Mouse (Mus musculus): ENCODE data around the gene Atpaf2. TPM values are rescaled to one million over a fixed set of nuclear protein-coding genes. Genes with fewer than 3 reads are reported as not detected.

Atpaf2 gene
- polyA plus RNA-seq, 1 experiment: 20.3 TPM

DNA sequence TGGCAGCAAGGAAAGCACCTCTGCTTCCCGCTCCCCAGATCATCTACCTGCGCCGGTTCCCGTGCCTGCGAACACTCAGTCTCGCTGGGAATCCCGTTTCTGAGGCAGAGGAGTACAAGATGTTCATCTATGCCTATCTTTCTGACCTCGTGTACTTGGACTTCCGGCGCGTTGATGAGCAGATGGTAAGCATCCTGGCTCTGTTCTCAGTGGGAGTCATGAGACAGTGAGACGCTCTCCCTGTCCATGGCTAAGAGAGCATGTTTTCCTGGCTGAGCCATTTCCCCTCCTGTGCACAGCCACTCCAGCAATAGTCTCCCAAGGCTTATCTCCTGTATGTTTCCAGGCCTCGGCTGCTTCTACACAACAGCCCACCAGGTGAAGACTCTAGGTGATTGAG lies 47.8 kb downstream of the Atpaf2 start:
- Histone ChIP-seq H3K4me1 (ENCODE audit: control insufficient read depth, insufficient read depth, low read length) (no peaks in the 10 kb centered on the region), H3K27ac (ENCODE audit: insufficient read depth, low read depth, low read length) (no peak overlapping the region), H3K4me3 (ENCODE audit: insufficient read depth, low read length) (no peak overlapping the region)
- TF ChIP-seq POLR2A (IDR thresholded peaks at IDR 0.05; ENCODE audit: borderline replicate concordance, low read depth, low read length) (no peak), CTCF (IDR thresholded peaks at IDR 0.05; ENCODE audit: low read depth, low read length) (no peak)

DNA sequence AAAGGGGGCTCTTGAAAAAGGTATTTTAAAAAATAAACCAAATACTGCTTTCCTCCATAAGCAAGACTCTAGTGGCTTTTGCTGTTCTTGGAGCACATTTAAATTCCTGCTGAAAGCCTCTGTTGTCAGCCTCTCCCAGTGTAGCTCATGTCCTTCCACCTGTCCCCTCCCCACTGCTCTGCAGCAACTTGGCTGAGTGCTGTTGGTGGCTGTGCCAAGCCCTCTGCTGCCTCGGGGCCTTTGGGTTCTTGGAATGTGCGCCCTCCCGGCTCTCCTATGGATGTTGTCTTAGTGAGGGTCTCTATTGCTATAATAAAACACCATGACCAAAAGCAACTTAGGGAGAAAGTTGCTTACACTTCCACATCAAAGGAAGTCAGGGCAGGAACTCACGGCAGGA lies 48.8 kb downstream of the Atpaf2 start:
- no peak overlapping the region for H3K27ac ChIP-seq (ENCODE audit: insufficient read depth, low read depth, low read length)
- no peak for TF ChIP-seq CTCF (IDR thresholded peaks at IDR 0.05; ENCODE audit: low read depth, low read length)
- no peak for TF ChIP-seq POLR2A (IDR thresholded peaks at IDR 0.05; ENCODE audit: borderline replicate concordance, low read depth, low read length)
- H3K4me1 ChIP-seq (ENCODE audit: control insufficient read depth, insufficient read depth, low read length): no peaks in the 10 kb centered on the region
- no peak overlapping the region for H3K4me3 ChIP-seq (ENCODE audit: insufficient read depth, low read length)

DNA sequence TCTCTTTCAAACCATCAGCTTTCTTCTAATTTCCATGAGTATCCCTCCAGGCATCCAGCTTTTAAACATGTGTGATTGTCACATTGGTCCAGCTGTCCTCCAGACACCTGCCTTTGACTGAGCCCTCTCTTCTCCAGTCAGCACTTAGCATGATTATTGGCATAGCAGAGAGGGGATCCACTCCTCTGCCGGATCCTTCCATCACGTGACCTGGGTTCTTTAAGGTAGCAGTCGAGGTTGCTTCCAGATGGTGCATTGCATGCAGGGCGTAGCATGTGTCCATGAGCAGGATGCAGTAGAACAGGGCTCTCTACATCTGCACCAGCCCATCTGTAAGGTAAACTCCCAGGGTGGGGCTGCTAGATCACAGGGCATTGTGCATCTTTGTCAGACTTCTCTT lies 49.3 kb downstream of the Atpaf2 start:
- TF ChIP-seq POLR2A (IDR thresholded peaks at IDR 0.05; ENCODE audit: borderline replicate concordance, low read depth, low read length): no peak
- no peak for TF ChIP-seq CTCF (IDR thresholded peaks at IDR 0.05; ENCODE audit: low read depth, low read length)
- no peaks in the 10 kb centered on the region for H3K4me1 ChIP-seq (ENCODE audit: control insufficient read depth, insufficient read depth, low read length)
- H3K4me3 ChIP-seq (ENCODE audit: insufficient read depth, low read length): no peak overlapping the region
- no peak overlapping the region for H3K27ac ChIP-seq (ENCODE audit: insufficient read depth, low read depth, low read length)

DNA sequence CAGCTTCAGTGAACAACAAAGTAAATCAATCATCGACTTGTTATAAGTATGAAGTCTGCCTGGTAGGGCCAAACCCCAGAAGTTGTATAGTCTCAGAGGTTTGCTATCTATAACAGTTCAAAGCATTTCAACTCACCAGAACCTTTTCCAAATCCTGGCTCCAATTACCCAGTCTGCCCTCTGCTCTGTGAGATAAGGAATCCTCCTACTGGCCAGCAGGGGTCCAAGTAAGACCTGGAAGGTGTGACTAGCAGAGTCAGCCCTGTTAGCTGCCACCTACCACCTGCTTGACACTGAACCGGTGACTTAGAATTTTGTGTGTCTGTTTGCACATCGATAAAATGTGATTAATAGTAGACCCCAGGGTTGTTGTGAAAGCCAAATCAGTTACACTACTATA lies 51.0 kb downstream of the Atpaf2 start:
- Histone ChIP-seq H3K4me1 (ENCODE audit: control insufficient read depth, insufficient read depth, low read length) (no peaks in the 10 kb centered on the region), H3K4me3 (ENCODE audit: insufficient read depth, low read length) (no peak overlapping the region), H3K27ac (ENCODE audit: insufficient read depth, low read depth, low read length) (no peak overlapping the region)
- no peak for TF ChIP-seq POLR2A (IDR thresholded peaks at IDR 0.05; ENCODE audit: borderline replicate concordance, low read depth, low read length)
- no peak for TF ChIP-seq CTCF (IDR thresholded peaks at IDR 0.05; ENCODE audit: low read depth, low read length)

DNA sequence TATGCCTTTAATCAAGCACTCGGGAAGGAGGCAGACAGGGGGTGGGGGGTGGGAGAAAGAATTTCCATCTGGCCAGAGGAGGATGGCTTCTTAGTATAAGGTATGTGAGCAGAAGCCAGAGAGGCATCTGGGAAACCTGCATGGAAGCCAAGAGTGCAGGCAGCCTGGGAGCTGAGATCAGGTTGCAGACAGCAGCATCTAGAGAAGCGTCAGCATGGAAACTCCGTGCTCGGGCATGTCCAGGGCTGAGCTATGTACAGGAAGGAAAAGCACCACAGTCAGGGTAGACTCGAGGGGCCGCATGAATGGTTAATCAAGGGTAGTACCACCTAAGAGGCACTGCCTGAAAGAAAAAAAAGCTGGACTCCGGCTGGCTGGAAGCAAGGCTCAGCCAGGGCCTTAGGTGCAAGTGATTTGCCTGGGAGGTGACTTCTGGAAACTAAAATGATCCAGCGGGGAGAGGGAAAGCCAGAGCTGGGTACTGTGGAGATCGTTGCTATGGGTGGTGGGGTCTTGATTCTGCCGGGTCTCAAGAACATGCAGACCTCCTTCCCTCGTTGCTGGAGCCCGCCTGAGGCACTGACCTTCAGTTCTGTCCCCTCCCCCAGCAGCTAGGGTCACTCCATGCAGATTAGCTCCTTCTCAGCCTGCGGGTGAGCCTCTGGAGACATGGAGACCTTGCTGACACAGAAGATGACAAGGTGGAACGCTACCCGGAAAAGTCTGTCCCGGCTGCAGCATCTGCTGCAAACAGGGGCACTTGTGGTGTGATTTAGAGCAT lies 51.8 kb downstream of the Atpaf2 start:
- no peak overlapping the region for H3K4me3 ChIP-seq (ENCODE audit: insufficient read depth, low read length)
- TF ChIP-seq CTCF (IDR thresholded peaks at IDR 0.05; ENCODE audit: low read depth, low read length): no peak
- TF ChIP-seq POLR2A (IDR thresholded peaks at IDR 0.05; ENCODE audit: borderline replicate concordance, low read depth, low read length): no peak
- H3K4me1 ChIP-seq (ENCODE audit: control insufficient read depth, insufficient read depth, low read length): no peaks in the 10 kb centered on the region
- no peak overlapping the region for H3K27ac ChIP-seq (ENCODE audit: insufficient read depth, low read depth, low read length)

DNA sequence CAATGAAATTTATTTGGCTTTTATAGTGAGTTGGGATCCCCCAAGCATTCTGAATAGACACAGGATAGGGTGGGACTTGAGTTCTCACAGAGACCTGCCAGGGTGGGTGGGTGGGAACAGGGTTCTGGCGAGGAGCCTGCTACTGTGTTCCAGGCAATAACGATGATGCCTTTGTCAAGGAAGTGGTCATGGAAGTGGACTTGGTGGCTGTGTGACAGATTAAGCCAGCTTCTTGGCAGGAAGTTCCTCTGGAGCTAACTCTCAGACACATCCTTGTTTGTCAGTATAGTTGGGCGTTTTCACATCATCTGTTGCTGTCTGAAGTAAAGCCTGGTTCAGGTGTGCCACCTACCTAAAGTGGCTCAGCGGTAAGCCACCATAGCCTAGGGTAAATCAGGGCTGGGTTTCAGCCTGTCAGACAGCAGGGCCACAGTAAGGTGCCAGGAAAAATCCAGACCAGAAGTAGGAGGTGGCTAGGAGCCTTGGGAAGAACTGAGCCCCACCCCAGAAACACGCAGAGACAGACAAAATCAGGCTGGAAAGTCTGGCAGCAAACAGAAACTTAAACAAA lies 57.5 kb downstream of the Atpaf2 start:
- TF ChIP-seq POLR2A (IDR thresholded peaks at IDR 0.05; ENCODE audit: borderline replicate concordance, low read depth, low read length) (no peak), CTCF (IDR thresholded peaks at IDR 0.05; ENCODE audit: low read depth, low read length) (no peak)
- peaks cover 47% of the 10 kb centered on the region for H3K4me1 ChIP-seq (ENCODE audit: control insufficient read depth, insufficient read depth, low read length)
- no peak overlapping the region for H3K27ac ChIP-seq (ENCODE audit: insufficient read depth, low read depth, low read length)
- no peak overlapping the region for H3K4me3 ChIP-seq (ENCODE audit: insufficient read depth, low read length)

DNA sequence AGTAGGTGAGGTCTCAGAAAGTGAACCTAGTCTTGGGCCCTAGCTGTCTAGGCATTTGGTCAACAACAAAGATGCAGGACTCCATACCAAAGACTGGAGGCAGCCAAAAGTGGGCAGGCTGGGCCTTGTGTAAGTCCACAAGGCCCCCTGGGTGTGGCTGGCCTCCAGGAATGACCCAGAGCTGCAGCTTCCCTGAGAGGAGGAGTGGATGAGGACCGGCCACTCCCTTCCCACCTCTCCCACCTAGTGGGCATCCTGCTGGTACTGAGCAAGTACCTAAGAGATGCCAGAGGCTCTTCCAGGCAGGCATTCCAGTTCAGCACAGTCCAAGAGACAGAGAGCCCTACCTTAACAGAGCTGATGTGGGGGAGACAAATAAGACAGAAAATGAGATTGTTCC lies 58.3 kb downstream of the Atpaf2 start:
- H3K4me3 ChIP-seq (ENCODE audit: insufficient read depth, low read length): no peak overlapping the region
- peaks cover 47% of the 10 kb centered on the region for H3K4me1 ChIP-seq (ENCODE audit: control insufficient read depth, insufficient read depth, low read length)
- TF ChIP-seq POLR2A (IDR thresholded peaks at IDR 0.05; ENCODE audit: borderline replicate concordance, low read depth, low read length) (no peak), CTCF (IDR thresholded peaks at IDR 0.05; ENCODE audit: low read depth, low read length) (no peak)
- H3K27ac ChIP-seq (ENCODE audit: insufficient read depth, low read depth, low read length): no peak overlapping the region

DNA sequence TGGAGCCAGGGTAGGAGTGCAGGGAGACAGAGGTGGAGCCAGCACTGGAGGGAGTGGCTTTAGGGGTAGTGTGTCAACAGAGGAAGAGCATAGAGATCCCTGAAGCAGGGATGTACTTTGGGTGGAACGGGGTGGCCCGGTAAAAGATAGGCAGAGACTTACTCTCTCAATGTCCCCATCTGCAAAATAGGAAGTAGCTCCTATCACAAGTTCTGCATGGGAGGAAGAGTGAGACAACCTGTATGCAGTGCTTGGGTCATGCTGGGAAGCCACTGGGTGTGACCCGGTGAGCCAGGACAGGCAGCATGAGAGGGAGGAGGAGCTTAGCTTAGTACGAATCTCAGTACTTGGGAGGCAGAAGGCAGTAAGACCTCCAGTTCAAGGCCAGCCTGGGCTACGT lies 59.1 kb downstream of the Atpaf2 start:
- Histone ChIP-seq H3K27ac (ENCODE audit: insufficient read depth, low read depth, low read length) (peak overlapping the region; percentile 33), H3K4me3 (ENCODE audit: insufficient read depth, low read length) (no peak overlapping the region), H3K4me1 (ENCODE audit: control insufficient read depth, insufficient read depth, low read length) (peaks cover 47% of the 10 kb centered on the region)
- no peak for TF ChIP-seq CTCF (IDR thresholded peaks at IDR 0.05; ENCODE audit: low read depth, low read length)
- no peak for TF ChIP-seq POLR2A (IDR thresholded peaks at IDR 0.05; ENCODE audit: borderline replicate concordance, low read depth, low read length)

DNA sequence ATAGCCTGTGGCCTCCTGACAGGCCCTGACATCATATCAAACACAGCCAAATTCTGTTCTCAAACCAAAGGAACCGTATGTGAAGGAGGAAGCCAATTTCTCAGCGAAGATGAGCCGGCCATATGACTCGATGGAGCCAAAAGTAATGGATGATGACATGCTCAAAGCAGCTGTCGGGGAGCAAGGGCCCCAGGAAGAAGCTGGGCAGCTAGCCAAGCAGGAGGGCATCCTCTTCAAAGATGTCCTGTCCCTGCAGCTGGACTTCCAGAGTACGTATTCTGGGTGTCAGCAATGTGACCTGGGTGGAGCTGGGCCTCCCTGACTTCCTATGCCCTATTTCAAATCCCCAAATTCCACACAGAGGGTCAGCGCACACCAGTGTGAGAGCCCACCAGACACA lies 59.7 kb downstream of the Atpaf2 start:
- H3K4me1 ChIP-seq (ENCODE audit: control insufficient read depth, insufficient read depth, low read length): peaks cover 48% of the 10 kb centered on the region
- peak overlapping the region; percentile 33 for H3K27ac ChIP-seq (ENCODE audit: insufficient read depth, low read depth, low read length)
- TF ChIP-seq POLR2A (IDR thresholded peaks at IDR 0.05; ENCODE audit: borderline replicate concordance, low read depth, low read length): no peak
- TF ChIP-seq CTCF (IDR thresholded peaks at IDR 0.05; ENCODE audit: low read depth, low read length): no peak
- H3K4me3 ChIP-seq (ENCODE audit: insufficient read depth, low read length): no peak overlapping the region

DNA sequence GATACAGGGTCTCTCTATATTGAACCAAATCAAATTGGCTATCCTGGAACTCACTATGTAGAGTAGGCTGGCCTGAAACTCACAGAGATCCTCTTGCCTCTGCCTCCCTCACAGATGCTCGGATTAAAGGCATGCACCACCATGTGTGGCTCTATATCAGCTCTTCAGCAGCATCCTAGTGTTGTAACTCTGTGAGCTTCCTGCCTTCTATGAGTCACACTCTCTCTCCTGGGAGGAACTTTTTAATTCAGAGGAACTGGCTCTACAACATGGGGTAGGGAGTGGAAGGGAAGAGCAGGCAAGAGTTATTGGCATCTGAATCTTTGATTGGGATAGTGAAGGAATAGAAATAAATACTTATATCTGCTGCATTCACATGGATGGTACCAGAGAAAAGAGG lies 61.1 kb downstream of the Atpaf2 start:
- Histone ChIP-seq H3K27ac (ENCODE audit: insufficient read depth, low read depth, low read length) (peak overlapping the region; percentile 36), H3K4me1 (ENCODE audit: control insufficient read depth, insufficient read depth, low read length) (peaks cover 50% of the 10 kb centered on the region), H3K4me3 (ENCODE audit: insufficient read depth, low read length) (no peak overlapping the region)
- no peak for TF ChIP-seq POLR2A (IDR thresholded peaks at IDR 0.05; ENCODE audit: borderline replicate concordance, low read depth, low read length)
- TF ChIP-seq CTCF (IDR thresholded peaks at IDR 0.05; ENCODE audit: low read depth, low read length): no peak
